ENCODE assay signal across 9 mouse cellular contexts in the genomic region with DNA sequence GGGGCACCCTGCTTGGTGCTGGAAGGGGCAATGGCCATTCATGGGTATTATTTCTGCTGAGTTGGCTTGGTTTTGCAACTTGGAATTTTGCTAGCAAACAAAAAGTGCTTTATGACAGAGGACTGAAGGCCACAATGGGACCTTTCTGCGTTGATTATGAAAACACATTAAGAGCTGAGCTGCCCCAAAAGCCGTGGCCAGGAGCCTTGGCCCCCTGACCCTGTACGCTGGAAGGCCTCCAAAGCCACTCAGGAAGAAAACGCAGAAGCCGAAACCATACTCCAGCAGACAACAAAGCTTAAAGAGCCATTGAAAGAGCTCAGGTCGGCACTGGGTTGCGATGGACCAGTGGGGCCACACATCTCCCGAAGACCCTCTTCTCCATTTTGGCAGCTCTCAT. TPM values are rescaled to one million over a fixed set of nuclear protein-coding genes. Genes with fewer than 3 reads are reported as not detected.
A peak's percentile ranks its signal among the peaks of the same experiment; 100 is the strongest.
DNase-seq lines count a peak whose midpoint lies in the region; ATAC-seq lines count a peak whose summit lies in the region.
"Had no signal": no experiment of that assay in that cellular context is flagged by ENCODE, and none has a peak within 500 bp of the region (broad histone marks: within the 10 kb centered on the region; RNA-seq: fewer than 3 reads in every experiment).

No protein-coding gene starts in this region.

- peaks cover 43% of the 10 kb centered on the region for H3K4me1 ChIP-seq in kidney, embryonic 16.5 days (ENCODE audit: insufficient read depth, low read length)

- H3K4me2 ChIP-seq in kidney, embryonic 16.5 days (replicated peaks; ENCODE audit: low read depth, low read length) = no peak overlapping the region
- H3K4me2 ChIP-seq: liver, embryonic 15.5 days had no signal

- H3K27me3 ChIP-seq in kidney, embryonic 16.5 days (ENCODE audit: insufficient read depth, low read length) = no peaks in the 10 kb centered on the region
- H3K27me3 ChIP-seq: liver, embryonic 15.5 days had no signal

- H3K27ac ChIP-seq in kidney, embryonic 16.5 days (ENCODE audit: low read length) = peak overlapping the region; percentile 2; the same call in 1 of the 2 replicates
- H3K27ac ChIP-seq: liver, embryonic 15.5 days had no signal

- ATAC-seq in kidney, embryonic 16.5 days (ENCODE audit: low FRiP score, low TSS enrichment) = no peak
- ATAC-seq in activated CD4-positive, CD25-positive, alpha-beta regulatory T cell, adult 4 months = no peak
- no peak for ATAC-seq in inflammation-experienced regulatory T-cells, adult 6 months

- WGBS in kidney, embryonic 16.5 days = 42% methylated on average over 8 of the region's 8 CpGs

- DNase-seq in kidney, adult 11 months = no peak
- DNase-seq in adrenal gland, adult (ENCODE audit: inconsistent age in 2 of 2, low spot score in 1 of 2) = peak; percentile 87 to 95
- peak; percentile 87 for DNase-seq in adrenal gland, postnatal 14 days
- DNase-seq in kidney, postnatal 36 days = peak; percentile 57 to 65
- no peak for DNase-seq in retina, postnatal 1 day

- H3K4me3 ChIP-seq in kidney, embryonic 16.5 days (ENCODE audit: low read length) = no peak overlapping the region
- H3K4me3 ChIP-seq: liver, embryonic 15.5 days had no signal

- no peak overlapping the region for H3K9ac ChIP-seq in kidney, embryonic 16.5 days (replicated peaks; ENCODE audit: low read length)
- H3K9ac ChIP-seq: liver, embryonic 15.5 days had no signal

- H3K9me3 ChIP-seq in kidney, embryonic 16.5 days (ENCODE audit: low read length) = no peaks in the 10 kb centered on the region
- H3K9me3 ChIP-seq: liver, embryonic 15.5 days had no signal

- no peaks in the 10 kb centered on the region for H3K36me3 ChIP-seq in kidney, embryonic 16.5 days (ENCODE audit: insufficient read depth, low read length)
- H3K36me3 ChIP-seq: liver, embryonic 15.5 days had no signal

RNA-seq across cellular contexts. Expression of a gene that starts 47.2 kb away (rescaled TPM):
- polyA plus RNA-seq in kidney, embryonic 16.5 days (2015; fragmentation: Nextera tagmentation; extraction: Ambion mirVana) = 3.5 and 3.8 TPM in 2 replicates
- 10.0 and 10.8 TPM in 2 replicates for total RNA-seq in adrenal gland, postnatal 14 days (2021)
- polyA plus RNA-seq in activated CD4-positive, CD25-positive, alpha-beta regulatory T cell, adult 4 months (2017; shearing (Covaris generic)) = 1 to 10 TPM; 2.9 to 3.8 TPM
- polyA plus RNA-seq in inflammation-experienced regulatory T-cells, adult 6 months (2017; shearing (Covaris generic)) = 1 to 10 TPM; 3.6 to 4.6 (median 3.9) TPM

Comparison
In these comparisons a context has a peak if more than half of its experiments do, and no peak if none do; other contexts are left out.
1. DNase-seq: peak in adrenal gland, adult (2 of 2), adrenal gland, postnatal 14 days (single experiment) and kidney, postnatal 36 days (2 of 2); none in kidney, adult 11 months (single experiment) and retina, postnatal 1 day (single experiment).